Mouse (Mus musculus) myocyte (in vitro differentiated cells): Measurements from ENCODE around the gene Tpt1. TPM values are rescaled to one million over a fixed set of nuclear protein-coding genes. Genes with fewer than 3 reads are reported as not detected.
"Not testable (repeated sequence)": the region's sequence is repeated elsewhere in the genome, so short reads cannot be mapped to it uniquely, and the experiment has no call there.

Experiments
- H3K27me3 ChIP-seq: one replicate; pipeline ENCODE4 v1.6.1; 2011; ENCODE audit not compliant: control insufficient read depth, insufficient read depth, insufficient read length
- H3K36me3 ChIP-seq: one replicate; pipeline ENCODE4 v1.6.1; 2011; ENCODE audit not compliant: control insufficient read depth, insufficient read depth
- H3K4me2 ChIP-seq: one replicate; pipeline ENCODE4 v1.6.1; 2011; ENCODE audit warnings: low read depth, control low read depth
- H3K4me3 ChIP-seq: one replicate; pipeline ENCODE4 v1.5.1; 2011; ENCODE audit warnings: mild to moderate bottlenecking, control low read depth, moderate library complexity
- H3K79me2 ChIP-seq: one replicate; pipeline ENCODE4 v1.6.1; 2011; ENCODE audit not compliant: control insufficient read depth, insufficient read depth
- H3ac ChIP-seq: one replicate; pipeline ENCODE4 v1.6.1; 2011; ENCODE audit not compliant: control insufficient read depth, insufficient read length
- CEBPB ChIP-seq: IDR thresholded peaks from 2 replicates; pipeline ENCODE4 v1.6.1; 2011; ENCODE audit warnings: mild to moderate bottlenecking, moderate library complexity; ENCODE audit not compliant: poor library complexity, insufficient read depth, severe bottlenecking
- E2F4 ChIP-seq: IDR thresholded peaks from one replicate; pipeline ENCODE4 v1.6.1; 2011; ENCODE audit warnings: mild to moderate bottlenecking, control low read depth, moderate library complexity; ENCODE audit not compliant: insufficient read depth
- MAX ChIP-seq: IDR thresholded peaks from one replicate; pipeline ENCODE4 v1.6.1; 2011; ENCODE audit warnings: low read depth, mild to moderate bottlenecking, control low read depth
- MYOD1 ChIP-seq, 3 experiments: IDR thresholded peaks; one replicate each; pipeline ENCODE4 v1.6.1; 2011; ENCODE audit warnings: control low read depth in 2 of 3, low read depth in 2 of 3, mild to moderate bottlenecking in 2 of 3, moderate library complexity in 1 of 3; ENCODE audit not compliant: insufficient read length in 2 of 3, control insufficient read depth in 1 of 3
- MYOG ChIP-seq, 3 experiments: IDR thresholded peaks; one replicate each; pipeline ENCODE4 v1.6.1; 2011; ENCODE audit warnings: control low read depth in 2 of 3, low read depth in 2 of 3, mild to moderate bottlenecking in 2 of 3; ENCODE audit not compliant: insufficient read length in 2 of 3, control insufficient read depth in 1 of 3, insufficient read depth in 1 of 3
- POLR2A ChIP-seq: IDR thresholded peaks from one replicate; pipeline ENCODE4 v1.6.1; 2011; ENCODE audit warnings: low read depth, mild to moderate bottlenecking, control low read depth, moderate library complexity; ENCODE audit not compliant: insufficient read length
- POLR2AphosphoS2 ChIP-seq: IDR thresholded peaks from one replicate; pipeline ENCODE4 v1.6.1; 2011; ENCODE audit warnings: low read depth, control low read depth; ENCODE audit not compliant: insufficient read length
- REST ChIP-seq: IDR thresholded peaks from one replicate; pipeline ENCODE4 v1.6.1; 2011; ENCODE audit warnings: mild to moderate bottlenecking, control low read depth, moderate library complexity; ENCODE audit not compliant: insufficient read depth, insufficient read length
- SRF ChIP-seq: IDR thresholded peaks from one replicate; pipeline ENCODE4 v1.6.1; 2011; ENCODE audit warnings: low read depth; ENCODE audit not compliant: control insufficient read depth, insufficient read length
- TCF12 ChIP-seq: IDR thresholded peaks from one replicate; pipeline ENCODE4 v1.6.1; 2011; ENCODE audit warnings: mild to moderate bottlenecking, control low read depth; ENCODE audit not compliant: poor library complexity, insufficient read depth, severe bottlenecking
- TCF3 ChIP-seq: IDR thresholded peaks from one replicate; pipeline ENCODE4 v1.6.1; 2011; ENCODE audit warnings: low read depth, control low read depth; ENCODE audit not compliant: insufficient read length
- USF1 ChIP-seq: IDR thresholded peaks from one replicate; pipeline ENCODE4 v1.6.1; 2011; ENCODE audit warnings: low read depth, mild to moderate bottlenecking, control low read depth, moderate library complexity
- polyA plus RNA-seq: library from polyadenylated mRNA; unstranded; fragments of >200 nt; fragmentation: generic; extraction: Trizol; gene quantifications from one replicate; pipeline ENCODE4 v1.2.1, GENCODE M21; 2012; ENCODE audit warnings: missing spikeins

The Tpt1 gene
- polyA plus RNA-seq, 1 experiment = 6,214 TPM

DNA sequence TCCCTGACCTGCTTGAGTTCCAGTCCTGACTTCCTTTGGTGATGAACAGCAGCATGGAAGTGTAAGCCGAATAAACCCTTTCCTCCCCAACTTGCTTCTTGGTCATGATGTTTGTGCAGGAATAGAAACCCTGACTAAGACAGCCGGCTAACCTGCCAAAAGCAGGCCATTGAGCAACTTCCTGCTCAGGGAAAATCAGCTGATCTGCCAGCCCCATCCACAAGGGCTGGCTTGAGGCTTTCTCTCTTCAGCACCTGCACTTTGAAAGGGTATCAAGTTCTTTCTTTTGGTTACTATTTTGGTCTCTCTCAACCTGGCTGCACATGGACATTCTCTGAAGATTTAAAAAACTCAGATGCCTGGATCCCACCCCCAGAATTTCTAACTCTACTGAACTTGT is 3.1 kb upstream of the Tpt1 start:
- TF ChIP-seq CEBPB = peak; percentile 76; the same call in 1 of the 2 replicates
- not testable (repeated sequence) for H3K36me3 ChIP-seq

DNA sequence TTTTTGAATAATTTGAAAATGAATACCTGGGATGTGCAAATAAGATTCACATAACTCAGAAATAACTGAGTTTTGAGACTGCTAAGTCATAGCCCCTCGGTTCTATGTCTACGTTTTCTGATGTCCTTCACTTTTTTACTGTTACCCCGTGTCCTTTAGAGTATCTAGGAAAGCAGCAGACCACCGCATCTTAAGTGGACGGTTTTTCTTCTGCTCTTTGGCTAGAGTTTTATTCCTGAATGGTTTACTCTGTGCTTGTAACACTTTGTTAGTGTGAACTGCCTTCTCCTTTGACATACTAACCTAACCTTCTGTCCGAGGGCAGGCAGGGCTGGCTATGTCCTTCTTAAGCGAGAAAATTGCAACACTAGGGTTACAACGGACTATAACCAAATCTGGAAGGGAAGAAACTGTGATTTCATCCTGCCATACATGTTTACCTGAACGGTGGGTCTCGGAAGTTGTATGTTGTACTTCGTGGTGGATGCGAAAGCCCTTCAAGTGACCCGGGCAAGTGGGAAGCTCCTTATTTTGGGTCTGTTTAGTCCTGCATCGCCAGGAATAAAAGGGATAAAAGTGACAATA is 690 bp upstream of the Tpt1 start:
- peak overlapping the region; percentile 77 for H3ac ChIP-seq
- peaks cover 32% of the 10 kb centered on the region for H3K36me3 ChIP-seq
- H3K4me3 ChIP-seq = peak overlapping the region; percentile 66
- H3K27me3 ChIP-seq = no peaks in the 10 kb centered on the region
- H3K79me2 ChIP-seq = peaks cover 35% of the 10 kb centered on the region
- TF ChIP-seq REST (no peak), USF1 (no peak), POLR2AphosphoS2 (no peak), TCF3 (no peak), POLR2A (no peak), MYOG (IDR thresholded peaks at IDR 0.05; ENCODE audit: control insufficient read depth in 1 of 3, insufficient read depth in 1 of 3, insufficient read length in 2 of 3, low read depth in 2 of 3) (no peak), SRF (no peak), MAX (no peak), TCF12 (no peak), CEBPB (no peak)
- H3K4me2 ChIP-seq = peak overlapping the region; percentile 91

More for the DNA sequence above, 3.1 kb upstream of the Tpt1 start:
- H3K4me2 ChIP-seq, H3K27me3 ChIP-seq, H3ac ChIP-seq, H3K4me3 ChIP-seq: not testable (repeated sequence)
- H3K79me2 ChIP-seq = peaks cover 12% of the 10 kb centered on the region

DNA sequence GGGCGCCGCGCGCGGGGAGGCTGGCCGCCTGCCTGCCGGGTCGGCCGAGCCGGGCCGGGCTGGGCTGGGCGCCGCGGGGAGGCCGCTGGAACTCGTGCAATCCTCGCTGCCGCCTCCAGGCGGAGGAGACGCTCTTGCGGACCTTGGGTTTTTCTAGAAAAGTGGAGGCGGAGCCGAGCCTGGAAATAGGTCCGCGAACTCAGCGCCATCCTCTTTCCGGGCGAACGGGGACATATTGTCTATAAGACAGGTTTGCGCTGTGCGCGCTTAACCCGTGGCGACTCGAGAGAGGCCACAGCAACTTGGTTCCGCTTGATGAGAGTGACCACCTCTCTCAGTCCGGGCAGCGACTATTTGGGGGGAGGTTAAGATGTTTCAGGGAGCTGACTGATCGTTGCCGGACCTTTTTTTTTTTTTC is 814 bp downstream of the Tpt1 start:
- no peak for TF ChIP-seq MAX
- TF ChIP-seq E2F4 = no peak
- no peak for TF ChIP-seq MYOG (IDR thresholded peaks at IDR 0.05; ENCODE audit: control insufficient read depth in 1 of 3, insufficient read depth in 1 of 3, insufficient read length in 2 of 3, low read depth in 2 of 3)
- TF ChIP-seq POLR2A = peak; percentile 41
- TF ChIP-seq MYOD1 (IDR thresholded peaks at IDR 0.05; ENCODE audit: control insufficient read depth in 1 of 3, insufficient read length in 2 of 3, low read depth in 2 of 3) = no peak
- peak; percentile 58 for TF ChIP-seq POLR2AphosphoS2
- no peak for TF ChIP-seq SRF
- peaks cover 38% of the 10 kb centered on the region for H3K79me2 ChIP-seq

DNA sequence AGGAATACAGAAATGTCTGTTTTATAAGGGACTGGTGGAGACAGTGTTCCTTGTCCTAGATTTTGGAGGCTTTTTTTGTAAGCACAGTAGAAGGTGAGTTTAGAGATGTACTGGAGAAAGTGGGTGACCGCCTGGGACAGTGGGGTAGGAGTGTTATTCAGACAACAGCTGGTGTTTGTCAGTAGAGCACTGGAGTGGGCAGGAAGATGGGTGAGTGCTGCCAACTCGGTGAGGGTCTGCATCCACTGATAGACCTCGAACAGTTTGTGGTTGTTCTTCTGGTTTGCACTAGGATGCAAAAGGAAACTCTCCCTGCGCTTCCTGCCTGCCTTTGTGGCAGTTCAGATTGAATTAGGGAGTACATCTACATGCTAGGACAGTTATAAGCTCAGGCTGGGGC is 2.8 kb downstream of the Tpt1 start:
- Histone ChIP-seq H3ac (no peak overlapping the region), H3K4me3 (peak overlapping the region; percentile 66), H3K4me2 (peak overlapping the region; percentile 97), H3K27me3 (no peaks in the 10 kb centered on the region), H3K79me2 (peaks cover 38% of the 10 kb centered on the region), H3K36me3 (peaks cover 54% of the 10 kb centered on the region)
- TF ChIP-seq E2F4 = no peak
- TF ChIP-seq CEBPB = no peak
- no peak for TF ChIP-seq TCF12
- peak in 1 of 3 experiments; percentile 41 for TF ChIP-seq MYOG (IDR thresholded peaks at IDR 0.05; ENCODE audit: control insufficient read depth in 1 of 3, insufficient read depth in 1 of 3, insufficient read length in 2 of 3, low read depth in 2 of 3)
- peak; percentile 35 for TF ChIP-seq POLR2A
- peak in 2 of 3 experiments; percentile 31 to 62 for TF ChIP-seq MYOD1 (IDR thresholded peaks at IDR 0.05; ENCODE audit: control insufficient read depth in 1 of 3, insufficient read length in 2 of 3, low read depth in 2 of 3)
- TF ChIP-seq REST = no peak
- no peak for TF ChIP-seq MAX
- no peak for TF ChIP-seq SRF
- peak; percentile 63 for TF ChIP-seq POLR2AphosphoS2
- TF ChIP-seq USF1 = no peak
- no peak for TF ChIP-seq TCF3

More for the DNA sequence above, 814 bp downstream of the Tpt1 start:
- Histone ChIP-seq H3ac (peak overlapping the region; percentile 77), H3K4me3 (peak overlapping the region; percentile 66), H3K4me2 (peak overlapping the region; percentile 97), H3K36me3 (peaks cover 46% of the 10 kb centered on the region), H3K27me3 (no peaks in the 10 kb centered on the region)

DNA sequence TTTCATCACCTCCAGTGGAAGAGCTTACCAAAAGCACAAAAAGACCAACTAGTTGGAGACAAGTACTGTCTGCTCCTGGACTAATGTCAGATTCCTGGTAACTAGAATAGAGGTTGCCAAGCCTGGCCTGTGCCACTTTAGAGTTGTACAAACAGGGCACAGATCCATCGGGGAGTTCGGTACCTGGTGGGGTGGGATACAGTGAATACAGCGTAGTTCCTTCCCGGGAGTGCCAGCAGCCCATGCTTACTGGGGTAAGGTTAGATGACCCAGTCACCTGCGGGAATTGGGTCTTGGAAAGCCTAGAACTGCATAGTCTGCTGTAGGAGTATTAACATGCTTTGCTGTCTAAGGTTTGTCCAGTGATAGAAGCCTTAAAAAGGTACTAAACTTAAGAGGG is 3.6 kb downstream of the Tpt1 start:
- Histone ChIP-seq H3ac (no peak overlapping the region), H3K4me2 (peak overlapping the region; percentile 97), H3K4me3 (peak overlapping the region; percentile 66), H3K79me2 (peaks cover 41% of the 10 kb centered on the region), H3K36me3 (peaks cover 54% of the 10 kb centered on the region), H3K27me3 (no peaks in the 10 kb centered on the region)
- peak; percentile 12 for TF ChIP-seq POLR2A
- no peak for TF ChIP-seq MYOD1 (IDR thresholded peaks at IDR 0.05; ENCODE audit: control insufficient read depth in 1 of 3, insufficient read length in 2 of 3, low read depth in 2 of 3)
- peak; percentile 71 for TF ChIP-seq POLR2AphosphoS2
